Mouse (Mus musculus): ENCODE results near the gene Edc4.
"Not testable (repeated sequence)": the region's sequence is repeated elsewhere in the genome, so short reads cannot be mapped to it uniquely, and the experiment has no call there.

Gene Edc4

GRCm38 (mm10) chr8:105880754-105881520 is at the start of gene Edc4:
Gene Edc4, plus strand, starts transcription at chr8:105880881.
- peak; percentile 89 for DNase-seq (ENCODE audit: low spot score)

DNA sequence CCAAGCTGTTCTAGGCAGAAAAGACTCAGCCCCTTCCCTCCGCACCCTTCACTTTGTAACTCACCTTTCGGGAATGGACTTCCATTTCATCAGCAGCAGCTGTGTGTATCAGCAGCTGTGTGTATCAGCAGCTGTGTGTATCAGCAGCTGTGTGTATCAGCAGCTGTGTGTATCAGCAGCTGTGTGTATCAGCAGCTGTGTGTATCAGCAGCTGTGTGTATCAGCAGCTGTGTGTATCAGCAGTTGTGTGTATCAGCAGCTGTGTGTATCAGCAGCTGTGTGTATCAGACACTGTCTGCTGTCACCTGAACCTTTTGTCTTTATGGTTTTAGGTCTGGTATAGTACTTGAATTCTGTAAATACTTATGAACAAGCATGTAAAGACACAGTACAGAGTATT is 46.9 kb upstream of the Edc4 start:
- DNase-seq (ENCODE audit: low spot score), result not testable (repeated sequence)

GRCm38 (mm10) chr8:105835318-105835717 is 45.4 kb upstream of the Edc4 start:
- DNase-seq (ENCODE audit: low spot score), result peak; percentile 76

- no peak for DNase-seq (ENCODE audit: low spot score)
Measured at GRCm38 (mm10) chr8:105836991-105837390, 43.7 kb upstream of the Edc4 start.

GRCm38 (mm10) chr8:105839209-105839608 is 41.5 kb upstream of the Edc4 start:
- no peak for DNase-seq (ENCODE audit: low spot score)

- no peak for DNase-seq (ENCODE audit: low spot score)
Measured at GRCm38 (mm10) chr8:105846678-105847077, 34.0 kb upstream of the Edc4 start.

DNA sequence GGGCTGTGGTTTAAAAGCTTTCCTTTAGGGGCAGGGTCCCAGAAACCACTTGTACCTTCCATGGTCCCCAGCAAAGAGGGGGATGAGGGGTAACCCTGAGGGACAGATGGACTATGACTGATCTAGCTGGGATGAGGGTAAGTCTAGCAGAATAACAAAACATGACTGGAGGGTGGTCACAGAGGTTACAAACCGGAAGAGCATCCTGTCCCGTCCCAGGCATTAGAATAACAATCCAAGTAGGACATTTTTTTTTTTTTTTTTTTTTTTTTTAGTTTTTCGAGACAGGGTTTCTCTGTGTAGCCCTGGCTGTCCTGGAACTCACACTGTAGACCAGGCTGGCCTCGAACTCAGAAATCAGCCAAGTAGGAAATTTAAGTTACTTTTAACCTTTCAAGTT is 30.7 kb upstream of the Edc4 start:
- DNase-seq (ENCODE audit: low spot score), result no peak

- no peak for DNase-seq (ENCODE audit: low spot score)
Measured at GRCm38 (mm10) chr8:105850611-105851010, 30.1 kb upstream of the Edc4 start.

DNA sequence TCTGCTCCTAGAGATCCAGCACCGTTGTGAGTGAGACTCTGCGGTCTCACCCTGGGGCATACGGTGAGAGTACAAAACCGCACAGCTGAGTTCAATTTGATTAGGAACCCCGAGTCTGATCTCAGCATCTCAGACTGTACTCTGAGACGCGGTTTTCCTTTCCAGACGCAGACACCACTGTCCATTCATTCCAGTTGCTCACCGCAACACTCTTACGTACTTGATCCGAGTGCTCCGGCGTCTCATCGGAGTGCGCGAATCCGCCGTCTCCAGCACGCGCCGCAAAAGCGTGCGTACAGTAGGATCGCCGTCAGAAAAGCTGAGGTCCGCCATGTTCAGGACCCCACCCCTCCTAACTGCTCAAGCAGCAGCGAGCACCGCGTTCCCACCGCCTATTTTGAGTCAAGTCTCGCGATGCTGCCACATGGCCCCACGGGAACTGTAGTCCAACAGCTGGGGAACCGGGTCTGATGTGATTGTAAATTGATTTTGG is 29.0 kb upstream of the Edc4 start:
- peak; percentile 92 for DNase-seq (ENCODE audit: low spot score)

- DNase-seq (ENCODE audit: low spot score), result no peak
Measured at GRCm38 (mm10) chr8:105852146-105852729, 28.4 kb upstream of the Edc4 start.

- DNase-seq (ENCODE audit: low spot score), result no peak
Measured at GRCm38 (mm10) chr8:105853178-105853577, 27.5 kb upstream of the Edc4 start, which contains the start of gene Cenpt. Gene Cenpt, minus strand, starts transcription at chr8:105853278.

DNA sequence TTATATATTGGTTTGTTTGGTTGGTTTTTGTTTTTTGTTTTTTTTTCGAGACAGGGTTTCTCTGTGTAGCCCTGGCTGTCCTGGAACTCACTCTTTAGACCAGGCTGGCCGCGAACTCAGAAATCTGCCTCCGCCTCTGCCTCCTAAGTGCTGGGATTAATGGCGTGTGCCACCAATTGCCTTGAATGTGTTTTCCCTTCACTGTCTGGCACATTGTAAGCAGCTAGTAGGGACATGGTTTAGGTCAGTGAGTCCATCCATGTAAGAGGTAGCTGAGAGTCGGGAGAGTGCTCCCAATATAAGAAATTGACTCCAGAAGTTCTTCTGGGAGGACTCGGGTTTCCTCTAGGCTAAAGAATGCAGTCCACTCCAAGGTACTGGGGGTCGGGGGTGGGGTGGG is 26.4 kb upstream of the Edc4 start:
- DNase-seq (ENCODE audit: low spot score), result no peak

DNA sequence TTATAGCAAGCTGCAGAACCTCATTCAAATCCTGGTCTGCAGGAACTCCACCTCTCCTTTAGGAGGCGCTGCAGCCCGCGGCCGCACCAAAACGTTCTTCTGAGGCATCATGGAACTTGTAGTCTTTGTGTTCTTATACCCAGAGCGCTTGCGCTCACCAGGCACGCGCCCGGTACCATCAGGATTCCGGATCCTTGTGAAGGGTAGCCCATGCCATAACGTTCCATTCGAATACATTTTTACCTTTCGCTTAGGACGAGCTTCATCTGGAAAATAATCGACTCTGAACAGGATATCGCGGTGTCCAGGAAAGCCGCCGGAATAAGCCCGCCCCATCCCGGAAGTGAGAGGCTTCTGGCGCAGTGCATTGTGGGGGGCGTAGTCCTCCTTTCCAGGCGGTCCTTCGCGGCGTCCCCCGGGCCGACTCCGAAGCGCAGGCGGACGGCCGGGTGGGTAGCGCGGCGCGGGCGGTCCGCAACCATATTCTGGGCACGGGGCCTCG is 25.9 kb upstream of the Edc4 start, which contains the start of gene Thap11:
Gene Thap11 (plus strand): TSS at position 418 of the 502 bp plus-strand sequence.
- peak; percentile 97 for DNase-seq (ENCODE audit: low spot score)

- DNase-seq (ENCODE audit: low spot score), result peak; percentile 67
Measured at GRCm38 (mm10) chr8:105855248-105856167, 25.2 kb upstream of the Edc4 start.

GRCm38 (mm10) chr8:105856168-105856835 is 24.4 kb upstream of the Edc4 start:
- no peak for DNase-seq (ENCODE audit: low spot score)

- DNase-seq (ENCODE audit: low spot score), result no peak
Measured at GRCm38 (mm10) chr8:105858495-105858894, 22.2 kb upstream of the Edc4 start.

- DNase-seq (ENCODE audit: low spot score), result no peak
Measured at GRCm38 (mm10) chr8:105859314-105859713, 21.4 kb upstream of the Edc4 start.

DNA sequence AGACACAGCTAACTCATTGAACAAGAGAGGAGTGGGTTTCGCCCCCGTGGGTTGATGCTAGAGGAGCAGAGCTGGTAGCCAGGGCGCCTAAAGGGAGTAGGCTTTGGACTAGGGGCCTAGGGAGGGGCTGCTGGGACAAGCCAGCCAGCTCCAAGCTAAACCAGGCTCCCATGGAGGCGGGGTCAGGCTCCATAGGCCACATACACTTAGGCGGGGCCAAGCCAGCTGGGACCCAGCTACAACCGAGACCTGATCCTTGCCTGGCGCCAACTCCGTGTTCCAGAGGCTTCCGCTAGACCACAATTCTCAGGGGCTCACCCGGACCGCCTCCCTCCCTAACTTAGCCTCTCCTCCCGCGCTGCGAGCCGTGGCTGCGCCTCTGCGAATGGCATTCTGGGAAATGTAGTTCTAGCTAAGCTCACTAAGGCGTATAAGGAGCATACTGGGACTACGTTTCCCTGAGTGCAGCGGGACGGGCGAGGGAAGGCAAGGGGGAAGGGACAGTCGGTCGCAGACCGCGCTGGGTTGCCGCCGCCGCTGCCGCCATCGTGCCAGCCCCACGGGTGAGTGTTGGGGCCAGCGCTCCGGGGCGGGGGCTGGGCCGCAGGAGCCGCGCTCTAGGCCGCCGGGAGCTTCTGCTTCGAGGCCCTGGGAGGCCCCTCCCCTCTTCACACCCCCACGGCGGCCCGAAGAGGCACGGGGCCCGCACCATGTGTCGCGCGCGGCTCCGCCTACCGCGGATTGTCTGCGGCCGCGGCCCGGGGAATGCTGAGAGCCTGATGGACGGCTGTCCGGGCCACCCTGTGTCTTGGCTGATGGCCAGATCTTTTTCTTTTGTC is 20.3 kb upstream of the Edc4 start, which contains the start of gene Nutf2:
Gene Nutf2 (plus strand): TSS at position 438 of the 839 bp plus-strand sequence.
- peak; percentile 90 for DNase-seq (ENCODE audit: low spot score)

DNA sequence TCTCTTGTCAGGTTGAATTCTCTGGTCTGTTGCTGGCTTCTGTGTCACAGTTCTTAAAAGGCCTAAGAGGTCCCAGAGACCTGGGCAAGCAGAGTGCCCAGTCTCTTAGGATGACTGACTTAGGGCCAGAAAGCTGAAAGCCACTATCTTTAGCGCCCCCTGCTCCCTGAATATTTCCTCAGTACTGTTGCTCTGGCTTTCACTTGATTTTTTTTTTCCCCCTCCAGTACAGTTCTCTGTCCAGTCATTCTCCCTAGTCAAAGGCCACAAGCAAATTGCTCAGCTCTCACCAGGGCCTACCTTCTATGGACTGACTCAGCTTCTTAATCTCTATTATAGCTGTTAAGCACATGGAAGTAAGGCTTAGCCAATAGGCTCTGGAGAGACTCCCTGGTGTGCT is 18.7 kb upstream of the Edc4 start:
- no peak for DNase-seq (ENCODE audit: low spot score)

- no peak for DNase-seq (ENCODE audit: low spot score)
Measured at GRCm38 (mm10) chr8:105866364-105867029, 14.2 kb upstream of the Edc4 start.
